Mouse (Mus musculus): ENCODE measurements around the gene Tnfsf13. TPM values are rescaled to one million over a fixed set of nuclear protein-coding genes. Genes with fewer than 3 reads are reported as not detected.

The Tnfsf13 gene
- polyA plus RNA-seq, 1 experiment from 2014 or later: 0.53 TPM

GRCm38 (mm10) chr11:69670786-69671725 lies 14.5 kb downstream of the Tnfsf13 start:
- H3K36me3 ChIP-seq: peaks cover 84% of the 10 kb centered on the region
- peak; percentile 61 for ATAC-seq (replicated peaks; ENCODE audit: low FRiP score)
- H3K27ac ChIP-seq: peak overlapping the region; percentile 97
- under 1% methylated on average over 50 of the region's 61 CpGs for WGBS
- peak overlapping the region; percentile 100 for H3K4me3 ChIP-seq (replicated peaks)
- peak overlapping the region; percentile 100 for H3K9ac ChIP-seq
- H3K4me2 ChIP-seq: peak overlapping the region; percentile 70
- peaks cover 36% of the 10 kb centered on the region for H3K4me1 ChIP-seq
- no peaks in the 10 kb centered on the region for H3K9me3 ChIP-seq (replicated peaks)
- H3K27me3 ChIP-seq: no peaks in the 10 kb centered on the region

GRCm38 (mm10) chr11:69666665-69667005 lies 18.9 kb downstream of the Tnfsf13 start:
- peak overlapping the region; percentile 58; the same call in 1 of the 2 replicates for H3K27ac ChIP-seq
- H3K36me3 ChIP-seq: peaks cover 78% of the 10 kb centered on the region

GRCm38 (mm10) chr11:69665961-69666664 lies 19.5 kb downstream of the Tnfsf13 start, which contains the start of gene Cd68:
Gene Cd68, minus strand, starts transcription at chr11:69666153.
- H3K4me1 ChIP-seq: peaks cover 45% of the 10 kb centered on the region
- no peak for ATAC-seq (replicated peaks; ENCODE audit: low FRiP score)
- no peaks in the 10 kb centered on the region for H3K9me3 ChIP-seq (replicated peaks)
- no peaks in the 10 kb centered on the region for H3K27me3 ChIP-seq
- WGBS: 37% methylated on average over 7 of the region's 7 CpGs
- H3K4me3 ChIP-seq (replicated peaks): no peak within 1 kb of the TSS
- H3K27ac ChIP-seq: peak within 1 kb of the TSS; percentile 58; the same call in 1 of the 2 replicates
- no peak within 1 kb of the TSS for H3K9ac ChIP-seq
- no peak within 1 kb of the TSS for H3K4me2 ChIP-seq
- H3K36me3 ChIP-seq: peaks cover 78% of the 10 kb centered on the region

More at GRCm38 (mm10) chr11:69666665-69667005, 18.9 kb downstream of the Tnfsf13 start:
- no peak overlapping the region for H3K4me2 ChIP-seq
- no peak for ATAC-seq (replicated peaks; ENCODE audit: low FRiP score)
- WGBS: 89% methylated on average over 3 of the region's 3 CpGs
- no peak overlapping the region for H3K9ac ChIP-seq
- H3K27me3 ChIP-seq: no peaks in the 10 kb centered on the region
- H3K9me3 ChIP-seq (replicated peaks): no peaks in the 10 kb centered on the region
- peaks cover 40% of the 10 kb centered on the region for H3K4me1 ChIP-seq
- no peak overlapping the region for H3K4me3 ChIP-seq (replicated peaks)

GRCm38 (mm10) chr11:69665457-69665960 lies 20.1 kb downstream of the Tnfsf13 start:
- peaks cover 47% of the 10 kb centered on the region for H3K4me1 ChIP-seq
- no peaks in the 10 kb centered on the region for H3K9me3 ChIP-seq (replicated peaks)
- no peak overlapping the region for H3K4me3 ChIP-seq (replicated peaks)
- peaks cover 73% of the 10 kb centered on the region for H3K36me3 ChIP-seq
- no peaks in the 10 kb centered on the region for H3K27me3 ChIP-seq
- peak overlapping the region; percentile 58; the same call in 1 of the 2 replicates for H3K27ac ChIP-seq
- WGBS: 70% methylated on average over 9 of the region's 9 CpGs
- no peak for ATAC-seq (replicated peaks; ENCODE audit: low FRiP score)
- no peak overlapping the region for H3K4me2 ChIP-seq
- no peak overlapping the region for H3K9ac ChIP-seq

GRCm38 (mm10) chr11:69664841-69665240 lies 20.7 kb downstream of the Tnfsf13 start:
- Histone ChIP-seq H3K9ac (no peak overlapping the region), H3K27me3 (no peaks in the 10 kb centered on the region), H3K36me3 (peaks cover 68% of the 10 kb centered on the region), H3K4me1 (peaks cover 43% of the 10 kb centered on the region), H3K4me3 (replicated peaks) (no peak overlapping the region), H3K9me3 (replicated peaks) (no peaks in the 10 kb centered on the region), H3K4me2 (no peak overlapping the region), H3K27ac (no peak overlapping the region)
- 91% methylated on average over 7 of the region's 7 CpGs for whole genome bisulfite sequencing
- no peak for ATAC-seq (replicated peaks; ENCODE audit: low FRiP score)

- ATAC-seq (replicated peaks; ENCODE audit: low FRiP score): no peak
- Histone ChIP-seq H3K27me3 (no peaks in the 10 kb centered on the region), H3K27ac (peak overlapping the region; percentile 97), H3K4me3 (replicated peaks) (no peak overlapping the region), H3K9ac (no peak overlapping the region), H3K9me3 (replicated peaks) (no peaks in the 10 kb centered on the region), H3K4me1 (peaks cover 33% of the 10 kb centered on the region), H3K36me3 (peaks cover 66% of the 10 kb centered on the region), H3K4me2 (no peak overlapping the region)
- 85% methylated on average over 6 of the region's 6 CpGs for WGBS
Observed at GRCm38 (mm10) chr11:69663795-69664194, 21.8 kb downstream of the Tnfsf13 start.

- H3K4me2 ChIP-seq: peak overlapping the region; percentile 59
- no peaks in the 10 kb centered on the region for H3K27me3 ChIP-seq
- H3K9ac ChIP-seq: peak overlapping the region; percentile 56
- H3K9me3 ChIP-seq (replicated peaks): no peaks in the 10 kb centered on the region
- 0 out of 2 replicates have a peak, but pooled peaks have one; percentile 2 for ATAC-seq (replicated peaks; ENCODE audit: low FRiP score)
- peaks cover 28% of the 10 kb centered on the region for H3K4me1 ChIP-seq
- peak overlapping the region; percentile 67 for H3K4me3 ChIP-seq (replicated peaks)
- peak overlapping the region; percentile 97 for H3K27ac ChIP-seq
- WGBS: 63% methylated on average over 13 of the region's 13 CpGs
- H3K36me3 ChIP-seq: peaks cover 66% of the 10 kb centered on the region
Observed at GRCm38 (mm10) chr11:69662967-69663671, 22.5 kb downstream of the Tnfsf13 start.

- Histone ChIP-seq H3K27ac (peak within 1 kb of the TSS; percentile 97), H3K4me3 (replicated peaks) (peak within 1 kb of the TSS; percentile 67), H3K27me3 (no peaks in the 10 kb centered on the region), H3K36me3 (peaks cover 66% of the 10 kb centered on the region), H3K9me3 (replicated peaks) (no peaks in the 10 kb centered on the region), H3K4me1 (peaks cover 28% of the 10 kb centered on the region), H3K9ac (peak within 1 kb of the TSS; percentile 56), H3K4me2 (peak within 1 kb of the TSS; percentile 59)
- WGBS: under 1% methylated on average over 48 of the region's 48 CpGs
- ATAC-seq (replicated peaks; ENCODE audit: low FRiP score): peak; percentile 96
Observed at GRCm38 (mm10) chr11:69662213-69662966, 23.2 kb downstream of the Tnfsf13 start, which contains the start of gene Mpdu1. Gene Mpdu1, minus strand, starts transcription at chr11:69662642.

- no peak for ATAC-seq (replicated peaks; ENCODE audit: low FRiP score)
- Histone ChIP-seq H3K36me3 (peaks cover 64% of the 10 kb centered on the region), H3K4me2 (peak overlapping the region; percentile 59), H3K4me1 (peaks cover 36% of the 10 kb centered on the region), H3K9me3 (replicated peaks) (no peaks in the 10 kb centered on the region), H3K4me3 (replicated peaks) (peak overlapping the region; percentile 67), H3K27me3 (no peaks in the 10 kb centered on the region), H3K9ac (peak overlapping the region; percentile 56), H3K27ac (peak overlapping the region; percentile 97)
- WGBS: 83% methylated on average over 3 of the region's 3 CpGs
Observed at GRCm38 (mm10) chr11:69661221-69661881, 24.2 kb downstream of the Tnfsf13 start.

- no peaks in the 10 kb centered on the region for H3K9me3 ChIP-seq (replicated peaks)
- 77% methylated on average over 15 of the region's 15 CpGs for WGBS
- no peak for ATAC-seq (replicated peaks; ENCODE audit: low FRiP score)
- H3K27me3 ChIP-seq: no peaks in the 10 kb centered on the region
- peaks cover 64% of the 10 kb centered on the region for H3K36me3 ChIP-seq
- peaks cover 46% of the 10 kb centered on the region for H3K4me1 ChIP-seq
- H3K27ac ChIP-seq: no peak overlapping the region
- H3K4me3 ChIP-seq (replicated peaks): no peak overlapping the region
- H3K9ac ChIP-seq: no peak overlapping the region
- no peak overlapping the region for H3K4me2 ChIP-seq
Observed at GRCm38 (mm10) chr11:69657462-69657881, 28.1 kb downstream of the Tnfsf13 start.

Measured in kidney, embryonic 15.5 days (tissue).